Mouse (Mus musculus): ENCODE results near the gene Prkcq. TPM values are rescaled to one million over a fixed set of nuclear protein-coding genes. Genes with fewer than 3 reads are reported as not detected.

Gene Prkcq
- polyA plus RNA-seq, 1 experiment from 2014 or later = 3.8 TPM

DNA sequence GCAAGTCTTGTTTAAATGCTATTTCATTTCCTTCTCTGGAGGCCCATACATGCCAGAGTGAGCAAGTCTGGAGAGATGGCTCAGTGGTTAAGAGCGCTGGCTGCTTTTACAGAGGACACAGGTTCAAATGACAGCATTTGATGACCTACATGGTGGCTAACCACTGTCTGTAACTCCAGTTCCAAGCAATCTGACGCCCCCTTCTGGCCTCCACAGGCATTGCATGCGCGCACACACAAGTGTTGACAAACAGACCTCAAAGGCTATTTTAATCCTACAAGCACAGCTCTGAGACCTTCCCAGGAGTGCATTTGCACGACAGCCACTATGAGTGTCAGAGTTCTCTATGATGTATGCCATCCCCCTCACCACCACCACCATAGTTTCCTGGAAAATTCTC, 94.4 kb downstream of the Prkcq start:
- ATAC-seq (ENCODE audit: insufficient read depth, low FRiP score, low TSS enrichment) (no peak), DNase-seq (ENCODE audit: low spot score) (no peak)
- no peak overlapping the region for H3K4me2 ChIP-seq (ENCODE audit: low read depth)
- H3K4me1 ChIP-seq (ENCODE audit: control insufficient read depth, insufficient read depth, low read length) = no peaks in the 10 kb centered on the region
- no peaks in the 10 kb centered on the region for H3K36me3 ChIP-seq (ENCODE audit: control insufficient read depth, insufficient read depth, low read length)
- WGBS = 69% methylated on average over 5 of the region's 5 CpGs
- no peaks in the 10 kb centered on the region for H3K9me3 ChIP-seq (ENCODE audit: control insufficient read depth, low read length)
- no peak overlapping the region for H3K9ac ChIP-seq (ENCODE audit: low read length)
- no peak overlapping the region for H3K4me3 ChIP-seq (ENCODE audit: low read depth, low read length)
- H3K27me3 ChIP-seq (ENCODE audit: control insufficient read depth, insufficient read depth, low read length) = no peaks in the 10 kb centered on the region
- no peak overlapping the region for H3K27ac ChIP-seq (ENCODE audit: low read depth, low read length)

DNA sequence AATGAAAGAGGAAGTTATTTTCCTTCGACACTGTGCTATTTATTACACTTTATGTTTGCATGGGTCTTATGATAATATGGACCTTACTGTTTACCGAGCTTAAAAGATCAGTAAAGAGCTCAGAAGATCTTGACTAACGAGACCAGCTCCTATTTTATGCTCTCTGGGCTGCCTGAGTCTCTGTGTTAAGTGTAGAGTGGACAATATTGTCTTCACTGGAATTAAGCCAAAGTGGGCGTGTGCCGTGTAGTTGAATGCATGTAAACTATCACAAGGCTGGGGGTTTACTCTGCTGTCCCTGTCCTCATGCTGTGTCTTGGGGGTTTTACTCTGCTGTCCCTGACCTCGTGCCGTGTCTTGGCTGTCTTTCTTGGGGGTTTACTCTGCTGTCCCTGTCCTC, 107.1 kb downstream of the Prkcq start:
- Histone ChIP-seq H3K27ac (ENCODE audit: low read depth, low read length) (no peak overlapping the region), H3K9me3 (ENCODE audit: control insufficient read depth, low read length) (no peaks in the 10 kb centered on the region), H3K4me1 (ENCODE audit: control insufficient read depth, insufficient read depth, low read length) (no peaks in the 10 kb centered on the region), H3K9ac (ENCODE audit: low read length) (no peak overlapping the region), H3K4me2 (ENCODE audit: low read depth) (no peak overlapping the region), H3K36me3 (ENCODE audit: control insufficient read depth, insufficient read depth, low read length) (no peaks in the 10 kb centered on the region), H3K27me3 (ENCODE audit: control insufficient read depth, insufficient read depth, low read length) (no peaks in the 10 kb centered on the region), H3K4me3 (ENCODE audit: low read depth, low read length) (no peak overlapping the region)
- DNase-seq (ENCODE audit: low spot score) (no peak), ATAC-seq (ENCODE audit: insufficient read depth, low FRiP score, low TSS enrichment) (no peak)
- 89% methylated on average over 7 of the region's 7 CpGs for WGBS

DNA sequence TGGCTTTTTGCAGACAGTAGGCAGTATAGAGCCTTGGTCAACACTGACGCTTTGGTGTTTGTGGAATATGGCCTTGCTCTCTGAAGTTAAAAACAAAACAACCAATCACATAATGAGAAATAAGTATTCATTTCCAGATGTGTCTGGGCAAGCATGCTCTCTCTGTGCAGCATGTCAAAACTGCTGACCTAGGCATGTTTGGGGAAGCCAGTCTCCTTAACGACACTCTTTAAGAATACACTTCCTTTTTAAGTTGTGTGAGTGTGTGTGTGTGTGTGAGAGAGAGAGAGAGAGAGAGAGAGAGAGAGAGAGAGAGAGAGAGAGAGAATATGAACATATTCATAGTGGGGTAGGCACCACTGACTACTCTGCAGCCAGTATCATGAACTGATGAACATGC, 108.3 kb downstream of the Prkcq start:
- H3K36me3 ChIP-seq (ENCODE audit: control insufficient read depth, insufficient read depth, low read length) = no peaks in the 10 kb centered on the region
- H3K4me2 ChIP-seq (ENCODE audit: low read depth) = no peak overlapping the region
- DNase-seq (ENCODE audit: low spot score) (no peak), ATAC-seq (ENCODE audit: insufficient read depth, low FRiP score, low TSS enrichment) (no peak)
- H3K27me3 ChIP-seq (ENCODE audit: control insufficient read depth, insufficient read depth, low read length) = no peaks in the 10 kb centered on the region
- no peak overlapping the region for H3K4me3 ChIP-seq (ENCODE audit: low read depth, low read length)
- no peaks in the 10 kb centered on the region for H3K9me3 ChIP-seq (ENCODE audit: control insufficient read depth, low read length)
- no peak overlapping the region for H3K9ac ChIP-seq (ENCODE audit: low read length)
- no peaks in the 10 kb centered on the region for H3K4me1 ChIP-seq (ENCODE audit: control insufficient read depth, insufficient read depth, low read length)
- 90% methylated on average over 2 of the region's 2 CpGs for WGBS
- H3K27ac ChIP-seq (ENCODE audit: low read depth, low read length) = no peak overlapping the region

DNA sequence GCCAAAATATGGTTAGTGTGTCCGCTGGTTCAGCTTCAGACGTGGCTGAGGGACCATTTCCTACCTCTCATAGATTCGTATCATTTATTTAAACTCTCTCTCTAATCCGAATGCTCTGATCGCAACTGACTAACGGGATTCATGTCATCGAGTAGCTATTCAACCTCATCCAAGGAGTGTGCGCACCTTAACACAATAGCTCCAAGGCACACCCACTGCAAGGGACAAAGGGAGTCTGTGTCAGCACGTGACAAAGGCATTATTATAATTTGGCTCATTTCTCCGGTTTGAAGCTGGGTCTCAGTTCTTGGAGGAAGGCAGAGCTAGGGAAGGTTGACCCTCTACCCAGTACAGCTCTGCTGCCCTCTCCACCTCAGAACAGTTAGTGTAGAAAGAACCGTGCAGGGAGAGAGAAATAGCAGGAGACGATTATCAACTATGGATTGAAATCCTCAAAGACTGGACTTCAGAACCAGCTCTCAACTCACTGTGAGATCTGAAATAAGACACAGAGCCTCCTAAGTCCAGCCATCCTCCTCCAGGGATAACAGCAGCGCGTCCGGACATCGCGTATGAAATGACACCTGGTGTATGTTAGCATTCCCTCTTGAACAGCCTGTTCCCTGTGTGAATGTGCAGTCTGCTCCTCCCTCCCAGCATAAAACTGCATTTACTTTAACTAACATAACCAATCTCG, 116.1 kb downstream of the Prkcq start:
- WGBS = 81% methylated on average over 18 of the region's 18 CpGs

DNA sequence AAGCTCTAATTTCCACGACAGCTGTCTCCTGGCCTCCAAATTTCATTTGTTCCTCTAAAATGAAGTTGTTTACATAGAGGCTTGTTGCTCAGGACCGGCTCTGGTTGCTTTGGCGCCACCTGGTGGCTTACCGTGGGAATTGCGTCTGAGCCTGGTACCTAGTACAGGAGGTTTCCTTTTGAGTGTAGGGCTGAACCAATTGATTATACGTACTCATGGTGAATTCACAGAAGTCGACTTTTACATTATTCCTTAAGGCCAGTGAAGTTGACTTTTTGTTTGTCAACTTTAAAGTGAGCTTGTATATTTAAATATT, 116.6 kb downstream of the Prkcq start:
- no peak overlapping the region for H3K9ac ChIP-seq (ENCODE audit: low read length)
- H3K9me3 ChIP-seq (ENCODE audit: control insufficient read depth, low read length) = no peaks in the 10 kb centered on the region
- H3K27me3 ChIP-seq (ENCODE audit: control insufficient read depth, insufficient read depth, low read length) = no peaks in the 10 kb centered on the region
- WGBS = 9% methylated on average over 7 of the region's 7 CpGs
- H3K4me1 ChIP-seq (ENCODE audit: control insufficient read depth, insufficient read depth, low read length) = no peaks in the 10 kb centered on the region
- H3K27ac ChIP-seq (ENCODE audit: low read depth, low read length) = no peak overlapping the region
- DNase-seq (ENCODE audit: low spot score) (peak; percentile 83), ATAC-seq (ENCODE audit: insufficient read depth, low FRiP score, low TSS enrichment) (peak; percentile 83)
- H3K36me3 ChIP-seq (ENCODE audit: control insufficient read depth, insufficient read depth, low read length) = no peaks in the 10 kb centered on the region
- no peak overlapping the region for H3K4me2 ChIP-seq (ENCODE audit: low read depth)
- H3K4me3 ChIP-seq (ENCODE audit: low read depth, low read length) = no peak overlapping the region

More for the DNA sequence above, 116.1 kb downstream of the Prkcq start:
- DNase-seq (ENCODE audit: low spot score) = no peak
- H3K36me3 ChIP-seq (ENCODE audit: control insufficient read depth, insufficient read depth, low read length) = no peaks in the 10 kb centered on the region
- H3K27me3 ChIP-seq (ENCODE audit: control insufficient read depth, insufficient read depth, low read length) = no peaks in the 10 kb centered on the region
- no peaks in the 10 kb centered on the region for H3K4me1 ChIP-seq (ENCODE audit: control insufficient read depth, insufficient read depth, low read length)
- peak; percentile 41; the same call in 1 of the 2 replicates for ATAC-seq (ENCODE audit: insufficient read depth, low FRiP score, low TSS enrichment)
- no peak overlapping the region for H3K27ac ChIP-seq (ENCODE audit: low read depth, low read length)
- H3K4me3 ChIP-seq (ENCODE audit: low read depth, low read length) = no peak overlapping the region
- H3K9ac ChIP-seq (ENCODE audit: low read length) = no peak overlapping the region
- no peaks in the 10 kb centered on the region for H3K9me3 ChIP-seq (ENCODE audit: control insufficient read depth, low read length)
- H3K4me2 ChIP-seq (ENCODE audit: low read depth) = no peak overlapping the region

DNA sequence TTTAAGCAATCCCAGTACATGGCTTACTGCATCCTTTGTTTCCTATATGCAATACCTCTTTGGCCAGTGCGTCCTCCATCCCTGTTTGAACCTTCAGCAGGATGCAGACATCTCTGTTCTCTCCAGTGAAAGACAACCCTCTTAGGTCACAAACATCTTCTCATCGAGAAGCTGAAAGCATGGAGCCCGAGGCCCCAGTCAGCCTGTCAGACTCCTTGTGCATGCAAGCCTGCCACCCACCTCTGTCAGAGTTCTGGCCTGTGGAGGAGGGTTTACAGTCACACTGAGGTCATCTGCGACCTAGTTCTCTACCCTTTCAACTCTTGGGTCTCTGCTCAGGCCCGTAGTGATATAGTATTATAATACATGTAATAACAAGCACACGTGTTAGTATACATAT, 119.0 kb downstream of the Prkcq start:
- H3K27me3 ChIP-seq (ENCODE audit: control insufficient read depth, insufficient read depth, low read length) = no peaks in the 10 kb centered on the region
- ATAC-seq (ENCODE audit: insufficient read depth, low FRiP score, low TSS enrichment) (no peak), DNase-seq (ENCODE audit: low spot score) (no peak)
- no peak overlapping the region for H3K4me2 ChIP-seq (ENCODE audit: low read depth)
- no peaks in the 10 kb centered on the region for H3K9me3 ChIP-seq (ENCODE audit: control insufficient read depth, low read length)
- no peak overlapping the region for H3K9ac ChIP-seq (ENCODE audit: low read length)
- WGBS = 87% methylated on average over 6 of the region's 6 CpGs
- no peaks in the 10 kb centered on the region for H3K4me1 ChIP-seq (ENCODE audit: control insufficient read depth, insufficient read depth, low read length)
- H3K4me3 ChIP-seq (ENCODE audit: low read depth, low read length) = no peak overlapping the region
- no peak overlapping the region for H3K27ac ChIP-seq (ENCODE audit: low read depth, low read length)
- H3K36me3 ChIP-seq (ENCODE audit: control insufficient read depth, insufficient read depth, low read length) = no peaks in the 10 kb centered on the region

DNA sequence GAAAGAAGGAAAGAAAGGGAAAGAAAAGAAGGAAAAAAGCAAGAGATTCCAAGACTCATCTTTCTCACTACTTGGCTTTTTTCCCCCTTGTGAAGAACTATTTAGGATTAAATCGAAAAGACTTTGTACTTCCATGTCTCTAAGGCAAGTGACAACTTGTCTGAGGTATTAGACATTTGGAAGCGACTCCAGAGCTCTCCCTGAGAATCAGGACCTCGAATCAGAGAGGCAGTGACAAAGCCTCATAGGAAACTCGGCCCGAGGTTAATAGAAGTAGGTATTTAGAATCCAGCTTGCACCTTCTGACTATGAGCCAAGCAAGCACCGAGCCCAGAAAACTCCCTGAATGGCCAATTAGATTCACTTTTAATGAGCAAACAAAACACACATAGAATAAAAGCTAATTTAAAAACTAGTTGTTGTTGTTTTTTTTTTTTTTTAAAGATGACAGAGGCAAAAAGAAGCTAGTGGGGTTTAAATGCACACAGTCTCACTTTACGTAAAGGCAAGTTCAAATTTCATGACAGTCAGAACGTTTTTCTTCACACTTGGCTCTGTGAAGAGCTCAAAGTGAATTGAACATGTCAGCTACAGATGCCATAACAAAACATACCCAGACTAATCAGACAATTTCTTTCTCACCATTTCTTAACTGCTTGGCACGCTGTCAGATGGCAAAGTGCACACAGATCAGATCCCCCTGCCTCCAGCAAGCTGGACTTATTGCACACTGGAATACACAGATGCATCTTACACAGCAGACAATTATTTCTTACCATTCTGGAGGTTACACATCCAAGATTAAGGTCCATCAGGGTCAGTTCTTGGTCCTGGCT, 119.9 kb downstream of the Prkcq start:
- 86% methylated on average over 9 of the region's 9 CpGs for WGBS

DNA sequence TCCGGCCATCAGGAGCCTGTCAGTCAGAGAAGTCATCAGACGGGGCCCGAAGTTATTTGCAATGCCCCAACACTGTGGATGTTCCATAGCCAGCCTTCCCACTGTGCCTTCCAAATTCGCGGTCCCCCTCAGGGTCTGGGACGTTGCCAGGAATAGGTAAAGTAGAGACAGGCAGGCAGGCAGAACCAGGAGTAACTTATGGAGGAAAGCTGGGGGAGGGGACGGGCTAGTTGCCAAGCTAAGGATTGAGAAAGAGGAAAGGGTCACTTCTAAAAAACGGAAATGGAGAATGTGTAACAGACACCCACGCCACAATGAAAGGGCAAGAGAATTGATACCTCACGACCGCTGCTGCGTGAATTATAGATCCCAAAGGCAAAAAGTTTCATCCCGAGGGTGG, 121.2 kb downstream of the Prkcq start:
- Histone ChIP-seq H3K4me1 (ENCODE audit: control insufficient read depth, insufficient read depth, low read length) (no peaks in the 10 kb centered on the region), H3K4me2 (ENCODE audit: low read depth) (no peak overlapping the region), H3K4me3 (ENCODE audit: low read depth, low read length) (no peak overlapping the region), H3K9ac (ENCODE audit: low read length) (no peak overlapping the region), H3K36me3 (ENCODE audit: control insufficient read depth, insufficient read depth, low read length) (no peaks in the 10 kb centered on the region), H3K9me3 (ENCODE audit: control insufficient read depth, low read length) (no peaks in the 10 kb centered on the region), H3K27me3 (ENCODE audit: control insufficient read depth, insufficient read depth, low read length) (no peaks in the 10 kb centered on the region), H3K27ac (ENCODE audit: low read depth, low read length) (no peak overlapping the region)
- WGBS = 85% methylated on average over 13 of the region's 13 CpGs
- DNase-seq (ENCODE audit: low spot score) (no peak), ATAC-seq (ENCODE audit: insufficient read depth, low FRiP score, low TSS enrichment) (no peak)

More for the DNA sequence above, 119.9 kb downstream of the Prkcq start:
- DNase-seq (ENCODE audit: low spot score) = no peak
- H3K9ac ChIP-seq (ENCODE audit: low read length) = no peak overlapping the region
- no peaks in the 10 kb centered on the region for H3K27me3 ChIP-seq (ENCODE audit: control insufficient read depth, insufficient read depth, low read length)
- no peaks in the 10 kb centered on the region for H3K36me3 ChIP-seq (ENCODE audit: control insufficient read depth, insufficient read depth, low read length)
- no peak overlapping the region for H3K27ac ChIP-seq (ENCODE audit: low read depth, low read length)
- no peaks in the 10 kb centered on the region for H3K4me1 ChIP-seq (ENCODE audit: control insufficient read depth, insufficient read depth, low read length)
- ATAC-seq (ENCODE audit: insufficient read depth, low FRiP score, low TSS enrichment) = no peak
- H3K4me2 ChIP-seq (ENCODE audit: low read depth) = no peak overlapping the region
- H3K4me3 ChIP-seq (ENCODE audit: low read depth, low read length) = no peak overlapping the region
- no peaks in the 10 kb centered on the region for H3K9me3 ChIP-seq (ENCODE audit: control insufficient read depth, low read length)

DNA sequence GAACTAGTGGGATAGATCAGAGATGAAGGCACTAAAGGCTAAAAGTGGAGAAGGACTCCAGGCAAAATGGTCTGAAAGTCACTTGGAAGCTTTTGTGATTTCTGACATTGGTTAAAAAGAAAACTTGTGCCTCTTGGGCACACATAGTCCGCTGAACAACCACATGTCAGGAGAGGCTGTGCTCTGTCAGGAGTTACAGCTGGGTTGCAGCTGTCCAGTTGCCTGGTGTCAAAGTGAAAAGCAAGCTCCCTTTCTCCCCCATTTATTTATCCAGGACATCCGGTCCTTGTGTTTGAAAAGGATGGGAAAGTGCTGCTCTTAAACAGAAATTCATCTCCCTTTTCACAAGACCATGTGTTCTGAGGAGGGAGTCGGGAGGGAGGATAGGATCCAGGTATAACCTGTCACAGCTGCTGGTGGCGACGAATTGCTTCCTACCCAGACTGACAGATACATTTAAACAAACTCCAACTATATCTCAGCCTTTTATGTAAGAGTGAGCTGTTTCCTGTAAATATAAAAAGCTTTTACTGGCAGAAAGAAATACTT, 122.8 kb downstream of the Prkcq start:
- DNase-seq (ENCODE audit: low spot score) (no peak), ATAC-seq (ENCODE audit: insufficient read depth, low FRiP score, low TSS enrichment) (no peak)
- no peaks in the 10 kb centered on the region for H3K27me3 ChIP-seq (ENCODE audit: control insufficient read depth, insufficient read depth, low read length)
- no peak overlapping the region for H3K27ac ChIP-seq (ENCODE audit: low read depth, low read length)
- no peak overlapping the region for H3K9ac ChIP-seq (ENCODE audit: low read length)
- no peak overlapping the region for H3K4me3 ChIP-seq (ENCODE audit: low read depth, low read length)
- no peaks in the 10 kb centered on the region for H3K36me3 ChIP-seq (ENCODE audit: control insufficient read depth, insufficient read depth, low read length)
- H3K4me2 ChIP-seq (ENCODE audit: low read depth) = no peak overlapping the region
- WGBS = 73% methylated on average over 5 of the region's 5 CpGs
- no peaks in the 10 kb centered on the region for H3K9me3 ChIP-seq (ENCODE audit: control insufficient read depth, low read length)
- H3K4me1 ChIP-seq (ENCODE audit: control insufficient read depth, insufficient read depth, low read length) = no peaks in the 10 kb centered on the region

All from neural tube, embryonic 11.5 days (tissue).